Mouse (Mus musculus) right cerebral cortex, adult 18-20 months (tissue): Measurements from ENCODE around the gene Lrrn3.

ENCODE experiments used
- DNase-seq: peaks from one replicate; pipeline ENCODE4 v3.0.0; 2022; ENCODE audit warnings: mixed read lengths

The Lrrn3 gene

DNA sequence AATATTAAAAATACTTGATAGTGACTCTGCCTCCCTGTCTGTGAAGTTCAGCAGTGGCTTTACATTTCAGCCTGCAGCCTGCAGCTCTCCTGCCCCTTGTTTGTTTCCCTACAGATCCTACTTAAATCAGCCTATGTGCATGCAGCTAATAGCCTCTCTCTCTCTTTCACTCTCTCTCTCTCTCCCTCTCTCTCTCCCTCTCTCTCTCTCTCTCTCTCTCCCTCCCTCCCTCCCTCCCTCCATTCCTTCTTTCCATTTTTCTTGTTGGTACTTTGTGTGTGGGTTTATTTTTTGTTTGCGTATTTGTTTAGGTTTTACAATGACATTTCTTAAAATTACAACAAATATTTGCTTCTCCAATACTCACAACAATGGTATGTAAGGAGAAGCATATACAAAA is at the start of gene Lrrn3:
Lrrn3 (minus strand) TSS at position 101 of the 400 bp plus-strand sequence.
- no peak for DNase-seq

DNA sequence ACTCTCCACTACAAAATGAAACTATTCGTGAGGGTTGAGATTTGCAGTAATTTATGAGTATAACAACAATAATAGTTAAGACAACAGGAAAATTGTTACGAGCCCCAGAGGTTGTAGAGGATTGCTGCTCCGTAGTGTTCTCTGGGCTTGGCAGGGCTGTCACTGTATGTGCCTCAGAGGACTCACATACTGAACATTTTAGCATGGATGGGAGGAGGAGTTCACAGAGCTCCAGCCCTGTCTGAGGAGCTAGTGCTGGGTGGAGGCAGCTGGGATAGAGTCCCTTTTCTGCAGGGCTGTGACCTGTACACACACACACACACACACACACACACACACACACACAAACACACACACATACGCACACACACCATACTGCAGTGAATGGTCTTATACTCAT is 42.2 kb upstream of the Lrrn3 start:
- DNase-seq, result no peak

DNA sequence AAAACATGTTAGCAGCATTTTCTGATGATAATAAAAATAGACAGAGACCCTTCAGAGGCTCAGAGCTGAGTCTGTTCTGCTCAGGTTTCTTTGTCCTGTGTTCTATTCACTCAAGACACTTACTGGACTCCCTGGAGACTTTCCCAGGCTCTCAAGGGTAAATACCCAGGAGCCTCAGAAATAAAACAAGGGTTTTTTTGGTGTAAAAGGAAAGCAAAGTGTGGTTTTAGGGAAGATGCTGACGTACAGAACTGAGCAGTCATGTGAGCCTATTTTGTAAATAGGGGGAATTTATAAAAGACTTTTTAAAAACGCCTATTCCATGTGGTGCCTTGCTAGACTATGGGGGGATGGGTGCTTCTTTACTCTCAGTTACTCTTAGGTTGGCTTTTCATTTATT is 40.5 kb upstream of the Lrrn3 start:
- no peak for DNase-seq

DNA sequence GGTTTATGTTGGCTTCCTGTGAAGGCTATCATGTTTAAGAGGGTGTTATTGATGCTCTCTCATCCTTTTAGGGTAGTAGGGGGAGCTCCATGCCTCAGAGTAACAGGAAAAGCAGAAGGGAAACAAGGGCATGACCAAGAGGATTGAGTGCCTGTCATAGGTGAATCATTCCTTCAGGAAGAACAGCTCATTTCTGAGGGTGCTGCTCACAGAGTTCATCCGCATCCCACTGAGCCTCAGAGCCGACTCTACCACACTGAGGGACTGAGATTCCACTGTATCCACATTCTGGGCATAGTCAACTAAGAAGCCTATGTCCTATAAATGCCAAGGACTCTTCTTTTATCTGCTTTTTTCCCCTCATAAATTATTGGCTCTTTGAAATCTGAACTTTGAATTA is 35.4 kb upstream of the Lrrn3 start:
- DNase-seq, result no peak

DNA sequence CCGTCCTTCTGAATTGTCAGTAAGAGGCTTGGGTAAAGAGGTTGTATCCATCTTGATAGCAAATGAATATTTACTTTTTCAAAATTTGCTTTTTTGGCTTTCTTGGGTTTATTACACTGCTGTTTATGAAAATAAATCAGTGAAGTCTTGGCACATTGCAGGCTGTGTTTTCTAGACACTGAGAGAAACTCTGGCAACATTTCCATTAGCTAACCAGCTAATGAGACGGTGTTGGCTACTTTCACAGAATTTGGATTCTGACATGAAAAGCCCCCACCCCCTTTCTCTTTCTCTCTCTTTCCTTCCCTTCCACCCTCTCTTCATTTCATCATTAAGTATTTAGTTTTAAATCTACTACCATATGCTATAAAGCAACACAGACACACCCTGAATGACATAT is 34.1 kb upstream of the Lrrn3 start:
- no peak for DNase-seq

DNA sequence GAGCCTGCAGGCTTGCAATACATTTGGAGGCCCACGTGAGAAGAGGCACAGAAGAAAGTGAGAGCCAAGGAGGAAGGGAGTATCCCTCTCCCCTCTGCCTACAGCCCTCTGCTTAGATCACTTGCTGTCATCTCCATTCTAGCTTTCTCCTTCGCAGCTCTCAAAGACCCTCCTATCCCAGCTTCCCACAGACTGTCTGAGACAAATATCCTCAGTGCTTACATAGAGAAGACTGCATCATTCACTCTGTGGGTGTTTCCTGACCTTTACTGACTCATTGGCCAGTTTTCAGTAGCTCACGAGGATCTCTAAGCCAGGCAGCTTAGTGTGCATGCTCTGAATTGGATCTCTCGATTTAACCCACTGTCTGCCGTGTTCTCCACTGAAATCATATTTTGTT is 32.7 kb upstream of the Lrrn3 start:
- DNase-seq, result no peak

DNA sequence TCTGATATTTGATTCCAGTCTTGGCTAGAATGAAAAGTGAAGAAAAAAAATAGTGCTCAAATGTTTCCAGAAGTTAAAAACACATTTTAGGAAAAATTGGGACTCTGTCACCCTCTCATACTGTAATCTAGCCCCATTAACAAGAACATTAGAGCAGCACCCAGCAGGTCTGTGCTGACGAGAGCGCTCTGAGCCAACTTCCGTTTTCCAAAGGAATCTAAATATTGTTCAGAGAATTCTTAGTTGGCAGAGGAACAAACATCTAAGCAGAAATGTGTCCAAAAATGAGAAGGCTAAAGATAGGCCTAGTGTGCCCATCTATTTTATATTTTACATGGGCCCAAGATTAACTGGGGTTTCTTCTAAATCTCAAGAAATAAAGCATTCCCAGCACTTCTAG is 24.4 kb upstream of the Lrrn3 start:
- peak; percentile 26 for DNase-seq

DNA sequence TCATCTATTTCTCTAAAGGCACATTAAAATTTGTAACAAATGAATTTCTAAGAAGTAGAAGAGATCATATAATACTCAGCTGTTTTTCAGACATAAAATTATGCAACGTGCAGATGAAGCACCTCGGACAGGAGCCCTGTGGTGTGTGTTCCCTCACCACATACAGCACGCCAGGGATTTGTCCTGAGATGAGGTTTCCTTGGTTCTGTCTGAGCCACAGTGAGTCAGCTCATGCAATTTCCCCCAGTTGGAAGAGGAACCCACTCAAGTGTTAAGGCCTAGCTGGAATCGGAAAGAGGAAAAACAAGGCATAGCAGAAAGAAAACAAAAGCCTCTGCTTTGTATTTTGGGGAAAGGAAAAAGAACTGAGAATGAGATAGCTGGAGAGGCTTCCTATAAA is 22.4 kb upstream of the Lrrn3 start:
- DNase-seq, result no peak

DNA sequence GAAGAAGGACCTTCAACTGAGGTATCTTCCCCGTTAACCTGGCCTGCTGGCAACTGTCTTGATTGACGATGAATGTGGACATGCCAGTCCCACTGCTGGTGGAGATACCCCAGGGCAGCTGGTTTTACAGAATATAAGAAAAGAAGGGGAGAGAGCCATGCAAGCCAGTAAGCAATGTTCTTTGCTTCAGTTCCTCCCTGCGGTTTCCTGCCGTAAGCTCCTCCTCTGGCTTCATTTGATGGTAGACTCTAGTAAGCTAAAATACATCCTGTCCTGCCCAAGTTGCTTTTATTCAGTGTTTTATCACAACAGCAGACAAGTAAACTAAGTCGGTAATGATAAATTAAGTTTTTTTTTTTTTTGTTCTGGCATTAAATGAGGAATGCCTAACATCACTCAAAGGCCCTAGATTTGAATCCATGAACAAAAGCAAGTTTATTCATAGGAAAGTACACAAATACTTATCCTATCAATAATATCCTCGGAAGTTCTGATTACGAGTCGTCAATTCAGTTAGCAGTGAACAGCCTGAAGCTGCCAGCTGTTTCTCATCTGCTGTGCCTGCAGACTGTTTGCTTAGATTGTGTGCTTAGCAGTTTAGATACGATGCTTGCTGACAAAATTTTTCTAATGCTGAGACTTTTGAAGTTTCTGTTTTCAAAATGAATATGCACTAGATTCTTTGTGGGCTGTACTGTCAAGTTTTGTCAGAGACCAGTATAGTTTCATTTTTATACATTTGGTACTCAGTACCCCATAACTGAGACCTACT is 14.0 kb upstream of the Lrrn3 start:
- DNase-seq, result no peak

DNA sequence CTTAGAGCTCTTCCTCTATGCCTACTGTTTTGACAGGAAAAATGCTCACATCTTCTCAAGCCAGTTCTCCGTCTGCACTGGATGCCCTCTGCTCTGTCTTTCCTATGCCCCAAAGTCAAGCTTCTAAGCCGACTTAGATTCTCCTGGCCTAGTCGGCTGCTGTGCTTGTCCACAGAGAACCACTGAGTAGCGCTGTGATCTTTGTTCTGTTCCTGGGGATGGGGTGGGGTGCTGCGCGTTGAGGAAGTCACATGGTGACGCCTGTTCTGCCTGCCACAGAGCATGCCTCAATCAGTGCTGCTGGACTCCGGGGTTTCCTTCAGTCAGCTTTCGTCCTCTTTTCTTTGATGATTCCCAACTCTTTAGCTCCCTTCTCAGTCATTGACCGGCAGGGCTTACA is 8.4 kb upstream of the Lrrn3 start:
- no peak for DNase-seq

DNA sequence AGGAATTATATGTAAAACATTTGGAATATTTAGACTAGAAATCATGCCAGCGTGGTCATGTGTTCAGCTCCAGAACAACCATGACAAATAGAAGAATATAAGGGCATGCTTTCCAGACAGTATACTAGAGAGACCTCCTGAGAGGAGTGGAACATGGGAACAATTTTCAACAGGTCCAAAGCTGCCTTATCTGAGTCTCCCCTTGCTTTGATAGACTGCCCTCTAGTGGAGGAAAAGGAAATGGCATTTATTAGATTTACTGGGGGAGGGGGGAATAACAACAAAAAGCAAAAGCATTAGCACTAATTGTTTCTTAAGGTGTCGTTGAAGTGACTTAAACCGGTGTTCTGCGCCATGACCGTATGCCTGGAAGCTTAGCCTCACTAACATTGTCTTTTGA is 774 bp upstream of the Lrrn3 start:
- no peak for DNase-seq

DNA sequence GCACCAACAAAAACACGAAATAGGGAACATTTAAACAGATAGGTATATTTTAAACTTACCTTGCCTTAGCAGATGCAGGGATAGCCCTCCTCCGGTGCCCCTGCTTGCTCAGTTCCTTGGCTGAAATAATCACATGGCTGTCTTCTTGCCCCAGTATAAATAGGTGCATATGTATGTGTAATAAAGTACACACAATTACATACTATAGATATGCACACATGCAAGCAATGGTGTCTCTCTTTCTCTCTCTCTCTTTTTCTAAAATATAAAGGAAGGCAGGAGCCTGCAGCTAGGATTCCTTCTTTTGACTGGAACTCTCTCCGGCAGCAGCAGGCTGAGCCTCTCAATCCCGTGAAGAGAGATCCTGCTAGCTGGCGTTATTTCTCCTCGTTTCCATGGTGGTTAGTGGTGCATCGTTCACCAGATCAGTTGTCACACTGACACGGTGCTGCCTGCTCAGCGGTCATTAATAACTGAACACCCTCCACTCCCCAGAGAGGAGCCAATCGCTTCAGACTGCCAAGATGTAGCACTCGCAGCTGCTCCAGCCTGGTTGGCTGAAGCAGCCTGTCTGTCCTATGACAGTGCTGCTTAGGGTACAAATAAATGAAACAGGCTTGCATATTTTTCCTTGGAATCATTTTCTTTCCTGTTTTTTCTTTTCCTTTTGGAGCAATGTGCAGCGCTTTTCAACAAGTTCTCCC is 567 bp downstream of the Lrrn3 start:
- DNase-seq, result peak; percentile 85

DNA sequence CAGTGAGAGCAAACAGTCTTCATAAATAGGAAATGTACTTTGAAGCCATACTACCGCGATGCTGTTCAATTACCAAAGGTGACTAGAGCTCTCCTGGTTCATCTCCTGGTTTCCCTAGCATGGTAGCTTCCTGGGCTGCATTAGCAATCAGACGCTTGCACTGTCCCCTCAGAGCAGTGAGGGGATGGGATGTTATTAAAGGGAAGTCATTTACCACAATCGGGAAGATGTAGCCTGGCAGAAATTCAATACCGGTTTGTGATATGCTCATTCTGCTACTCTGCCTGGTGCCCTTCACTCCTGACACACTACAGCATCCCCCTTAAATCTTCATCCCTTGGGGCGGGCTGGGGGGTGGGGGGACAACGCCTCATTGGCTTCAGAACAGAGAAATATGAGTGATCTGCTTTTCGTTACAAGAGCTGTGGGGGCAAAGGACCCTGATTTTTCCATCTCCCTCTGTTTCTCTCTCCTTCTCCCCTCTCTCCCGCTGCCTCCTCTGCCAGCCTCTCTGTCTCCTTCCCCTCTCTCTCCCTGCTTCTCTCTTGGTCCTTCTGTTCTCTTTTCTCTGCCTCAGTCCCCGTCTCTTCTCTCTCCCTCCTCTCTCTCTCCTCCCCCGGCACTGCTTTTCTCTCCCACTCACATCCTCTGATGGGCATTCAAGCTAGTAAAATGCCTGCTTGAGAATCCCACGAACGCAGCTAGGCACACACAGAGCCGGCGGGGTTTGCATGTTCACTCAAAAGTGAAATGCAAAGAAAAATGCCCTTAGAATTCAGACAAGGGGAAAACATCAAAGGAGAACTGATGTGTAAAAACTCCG is 1.3 kb downstream of the Lrrn3 start:
- peak; percentile 80 for DNase-seq

DNA sequence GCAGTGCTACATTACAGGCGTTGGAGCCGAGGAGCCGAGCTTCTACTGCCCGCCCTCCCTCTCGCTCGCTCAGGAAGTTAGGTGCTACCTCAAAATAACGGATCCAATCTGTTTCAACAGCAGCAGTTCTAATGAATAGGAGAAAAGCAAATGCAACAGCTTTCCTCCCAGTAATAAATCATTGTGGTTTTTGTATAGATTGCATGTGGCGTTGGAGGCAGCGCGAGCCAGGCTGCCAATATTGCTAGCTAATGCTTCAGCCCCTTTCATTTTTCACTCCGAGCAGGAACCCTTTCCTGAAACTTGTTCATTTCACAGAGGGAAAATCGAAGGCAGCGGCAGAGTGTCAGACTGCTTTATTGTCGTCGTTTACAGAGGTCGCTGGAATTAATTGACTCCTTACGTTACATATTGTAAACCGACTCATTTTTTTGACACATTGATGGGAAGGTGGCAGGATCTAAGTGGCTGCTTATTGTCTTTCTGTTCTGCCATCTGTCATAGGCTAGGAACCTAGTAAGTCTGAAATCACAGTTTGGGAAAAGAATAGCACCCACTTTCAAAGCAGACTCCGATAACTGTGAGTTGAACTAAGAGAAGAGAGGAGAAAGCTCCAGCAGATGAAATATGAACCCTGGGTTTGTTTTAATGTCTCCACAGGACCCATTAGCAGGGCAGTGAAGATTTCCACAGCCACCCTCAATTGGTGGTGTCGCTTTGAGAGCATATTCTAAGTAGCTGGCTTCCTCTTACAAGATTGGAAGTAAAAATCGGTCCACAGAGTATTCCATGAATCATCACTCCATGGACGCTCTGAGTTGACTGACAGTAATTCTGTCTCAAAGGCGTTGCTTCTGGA is 2.4 kb downstream of the Lrrn3 start:
- peak; percentile 46 for DNase-seq

DNA sequence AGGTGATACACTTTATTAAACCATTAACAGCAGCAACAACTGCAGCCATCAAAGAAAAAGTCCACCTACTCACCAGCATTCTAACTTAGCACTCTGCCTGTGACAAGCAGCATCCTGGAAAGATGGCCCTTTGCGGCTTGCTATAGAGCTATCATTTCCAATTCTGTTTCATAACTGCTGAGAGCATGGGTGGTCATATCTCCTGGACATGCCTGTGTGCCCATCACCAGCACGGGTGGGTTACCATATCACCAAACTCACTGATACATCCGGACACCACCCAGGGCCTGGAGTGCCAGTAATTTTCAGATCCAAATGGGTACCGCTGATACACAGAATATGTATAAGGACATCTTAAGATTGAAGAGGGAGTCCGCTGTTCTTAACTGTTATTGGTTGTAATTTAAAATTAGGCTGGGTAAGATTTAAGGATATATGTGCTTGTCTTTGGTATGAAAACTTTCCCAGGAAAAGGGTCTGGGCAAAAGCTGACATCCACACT is 3.1 kb downstream of the Lrrn3 start:
- no peak for DNase-seq

DNA sequence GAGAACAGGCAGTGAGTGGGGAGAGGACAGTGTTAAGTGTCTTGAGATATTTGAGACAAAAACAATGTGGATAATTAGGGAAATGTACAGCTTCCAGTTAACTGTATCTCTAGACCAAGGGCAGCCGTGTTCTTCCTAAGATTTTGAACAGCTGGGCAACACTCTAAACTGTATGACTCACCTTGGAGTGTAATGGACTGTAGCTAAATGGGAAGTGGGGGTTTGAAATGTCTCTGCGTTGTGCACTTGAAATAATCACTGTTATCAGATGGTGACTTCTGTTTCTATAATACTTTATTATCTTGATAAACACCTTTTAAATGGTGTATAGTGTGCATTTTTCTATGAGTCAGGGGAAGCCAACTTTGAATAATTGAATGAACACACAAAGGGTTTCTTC is 4.7 kb downstream of the Lrrn3 start:
- DNase-seq, result no peak

DNA sequence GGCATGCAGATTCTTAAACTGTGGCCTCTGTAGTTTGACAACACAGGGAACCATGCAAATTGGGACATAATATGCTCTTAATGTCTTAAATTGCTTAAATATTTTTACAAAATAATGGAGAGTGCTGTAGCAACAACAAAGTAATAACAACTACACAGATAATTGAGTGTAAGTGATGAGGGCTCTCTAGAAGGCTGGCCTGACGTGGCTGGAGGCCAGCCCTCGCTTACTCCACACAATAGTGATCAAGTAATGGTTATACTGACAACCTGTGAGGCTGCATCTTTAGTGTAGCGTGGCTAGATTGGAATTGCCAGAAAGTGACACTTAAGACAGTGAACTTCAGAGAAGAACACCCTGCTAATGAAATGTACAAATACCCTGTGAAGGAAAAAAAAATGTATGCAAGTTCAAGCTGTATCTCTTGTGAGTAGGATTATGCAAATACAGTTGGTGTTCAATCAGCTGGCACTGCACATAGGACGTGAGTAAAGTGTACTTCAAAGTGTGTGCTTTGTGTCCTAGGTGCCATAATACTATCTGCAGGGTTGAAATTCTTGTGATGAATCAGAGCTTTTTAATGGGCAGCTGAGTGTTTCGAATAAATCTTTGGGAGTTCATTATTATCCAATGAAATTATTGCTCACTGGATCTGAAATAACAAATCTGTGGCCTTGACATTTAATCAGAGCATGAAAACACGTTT is 17.0 kb downstream of the Lrrn3 start:
- no peak for DNase-seq

DNA sequence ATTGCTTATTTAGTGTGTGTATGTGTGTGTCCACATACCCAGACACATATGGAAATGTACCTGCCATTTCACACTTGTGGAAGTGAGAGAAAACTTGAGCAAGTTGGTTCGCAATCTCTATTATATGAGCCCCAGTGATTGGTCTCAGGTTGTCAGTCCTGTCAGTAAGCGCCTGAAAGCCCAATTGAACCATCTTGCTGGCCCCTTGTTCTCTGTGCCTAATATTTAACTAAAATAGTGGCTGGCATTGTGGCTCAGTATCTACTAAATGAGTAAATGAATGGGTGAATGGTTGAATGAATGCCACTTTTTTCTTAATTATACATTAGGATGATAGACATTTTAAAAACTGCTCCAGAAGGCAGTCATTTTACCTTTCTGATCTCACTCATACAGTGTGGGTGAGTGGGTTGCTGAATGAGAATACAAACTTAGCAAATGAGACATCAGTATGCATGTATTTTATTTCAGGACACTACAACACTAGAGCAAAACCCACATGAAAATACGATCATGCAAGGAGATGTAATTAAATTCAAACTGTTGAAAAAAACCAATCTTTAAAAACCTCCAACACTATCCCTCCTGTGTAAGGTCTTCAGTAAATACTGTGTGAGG is 17.7 kb downstream of the Lrrn3 start:
- no peak for DNase-seq

DNA sequence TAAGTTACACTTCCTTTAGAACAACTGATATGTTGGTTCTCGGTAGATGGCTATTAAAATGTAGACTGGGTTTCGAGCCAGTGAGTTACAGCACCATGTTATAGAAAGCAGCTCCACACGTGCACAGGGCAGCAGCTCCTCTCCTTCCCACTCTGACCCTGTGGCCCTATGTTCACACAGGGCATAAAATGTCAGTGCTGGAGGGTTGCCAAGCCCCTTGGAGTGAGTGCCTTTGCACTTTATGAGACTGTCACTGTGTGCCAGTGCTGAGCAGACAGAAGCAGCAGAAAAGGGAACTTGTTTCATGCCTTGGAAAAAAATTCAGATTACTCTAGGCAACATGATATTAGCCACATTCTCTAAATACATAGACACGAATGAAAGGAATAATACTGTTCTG is 47.8 kb downstream of the Lrrn3 start:
- DNase-seq, result no peak

DNA sequence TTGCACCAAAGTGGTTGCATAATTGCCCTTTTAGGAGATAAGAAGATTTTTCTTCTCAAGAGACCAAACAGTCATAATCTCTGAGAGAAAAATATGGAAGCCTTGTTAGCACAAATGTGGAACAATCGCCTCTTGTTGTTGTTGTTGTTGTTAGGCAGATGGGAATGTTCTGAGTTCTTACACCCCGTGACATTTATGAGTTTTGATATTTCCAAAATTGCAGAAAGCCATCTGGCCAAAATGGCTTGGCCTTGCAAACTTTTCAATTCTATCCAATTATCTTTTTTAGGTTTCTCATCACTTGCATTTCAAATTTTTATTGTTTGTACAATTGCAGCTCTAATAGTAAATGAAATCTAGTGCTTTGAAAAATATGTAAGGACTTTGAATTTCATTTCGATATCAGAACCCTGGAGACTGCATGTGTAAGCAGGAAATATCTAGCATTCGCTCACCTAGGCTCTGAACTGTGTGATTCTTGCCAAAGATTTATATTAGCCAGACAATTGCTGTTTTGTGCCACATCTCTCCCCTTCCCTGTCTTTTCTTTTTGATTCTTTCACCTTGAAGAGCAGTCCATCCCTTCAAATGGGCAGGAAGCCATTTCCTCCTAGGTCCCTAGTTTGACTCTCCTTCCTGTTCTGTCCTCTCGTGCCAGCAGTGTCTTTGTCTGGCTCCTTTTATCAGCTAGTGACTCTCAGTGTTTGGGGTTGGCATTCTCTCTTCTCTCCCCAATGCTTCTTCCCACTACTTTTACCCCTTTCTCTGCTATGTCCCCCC is 49.8 kb downstream of the Lrrn3 start:
- DNase-seq, result no peak

DNA sequence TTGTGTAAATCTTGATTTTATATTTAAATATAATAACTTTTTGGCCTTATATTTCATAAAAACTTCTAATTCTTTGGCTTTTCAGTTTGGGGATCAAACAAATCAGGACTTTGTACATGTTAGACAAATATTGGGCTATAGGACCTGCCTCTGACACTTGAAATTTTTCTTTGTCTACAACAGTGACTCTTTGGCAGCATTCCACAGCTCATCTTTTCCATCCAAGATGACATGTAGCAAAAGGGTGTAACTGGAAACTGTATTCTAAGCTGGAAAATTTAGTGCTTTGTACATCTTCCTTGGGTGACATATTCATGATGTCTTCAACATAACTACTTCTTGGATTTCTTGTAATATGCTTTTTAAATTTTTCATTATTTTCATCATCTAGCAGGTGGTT is 57.4 kb downstream of the Lrrn3 start:
- DNase-seq, result no peak
